Mouse (Mus musculus) cerebellum, adult 11-12 months (tissue): ENCODE measurements at regions not wholly inside any gene's neighbourhood (a gene's known extent, or its start where the extent isn't known, plus 50 kb on each side); places are given as distances from the start of the nearest gene placed in this dataset.
A peak's percentile ranks its signal among the peaks of the same experiment; 100 is the strongest.
"Not testable (repeated sequence)": the region's sequence is repeated elsewhere in the genome, so short reads cannot be mapped to it uniquely, and the experiment has no call there.

Source experiments
- DNase-seq: peaks from one replicate; pipeline ENCODE4 v3.0.0; 2022

- DNase-seq: peak; percentile 80
Measured at GRCm38 (mm10) chr11:114483823-114484667, 184.3 kb upstream of the Rpl38 start.

DNA sequence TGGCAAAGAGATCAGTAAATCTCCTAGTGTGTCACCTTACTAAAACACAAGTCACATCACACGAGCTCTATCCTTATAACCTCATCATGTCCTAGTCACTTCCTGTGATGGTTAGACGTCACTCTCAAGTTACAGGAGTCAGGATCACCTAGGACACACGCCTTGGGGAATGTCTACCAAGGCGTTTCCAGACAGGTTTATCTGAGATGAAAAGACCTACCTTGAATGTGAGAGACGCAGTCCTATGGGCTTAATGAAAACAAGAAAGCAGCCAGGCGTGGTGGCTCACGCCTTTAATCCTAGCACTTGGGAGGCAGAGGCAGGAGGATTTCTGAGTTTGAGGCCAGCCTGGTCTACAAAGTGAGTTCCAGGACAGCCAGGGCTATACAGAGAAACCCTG is 185.0 kb upstream of the Rpl38 start:
- DNase-seq: not testable (repeated sequence)

DNA sequence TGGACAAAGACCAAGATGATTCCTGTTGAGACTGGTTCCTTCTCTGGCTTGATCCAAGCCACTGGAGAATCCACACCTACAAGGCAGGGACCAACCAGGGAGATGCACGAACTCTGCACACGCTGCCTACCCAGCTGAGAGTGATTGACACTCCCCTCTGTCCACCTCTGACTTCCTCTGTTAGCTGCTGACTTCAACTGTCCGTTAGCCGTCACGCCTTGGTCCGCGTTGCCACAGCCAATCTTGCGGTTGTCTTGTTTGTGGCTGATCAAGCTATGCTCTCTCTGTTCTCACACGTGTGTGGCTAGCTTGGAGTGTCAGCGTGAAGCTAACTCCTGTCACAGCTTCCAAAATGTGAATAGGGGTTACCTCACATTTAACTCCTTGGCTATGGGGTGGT is 186.3 kb upstream of the Rpl38 start:
- DNase-seq: no peak

- no peak for DNase-seq
Measured at GRCm38 (mm10) chr11:114481037-114481436, 187.3 kb upstream of the Rpl38 start.

- DNase-seq: peak; percentile 80
Measured at GRCm38 (mm10) chr11:114480119-114480540, 188.2 kb upstream of the Rpl38 start.

DNA sequence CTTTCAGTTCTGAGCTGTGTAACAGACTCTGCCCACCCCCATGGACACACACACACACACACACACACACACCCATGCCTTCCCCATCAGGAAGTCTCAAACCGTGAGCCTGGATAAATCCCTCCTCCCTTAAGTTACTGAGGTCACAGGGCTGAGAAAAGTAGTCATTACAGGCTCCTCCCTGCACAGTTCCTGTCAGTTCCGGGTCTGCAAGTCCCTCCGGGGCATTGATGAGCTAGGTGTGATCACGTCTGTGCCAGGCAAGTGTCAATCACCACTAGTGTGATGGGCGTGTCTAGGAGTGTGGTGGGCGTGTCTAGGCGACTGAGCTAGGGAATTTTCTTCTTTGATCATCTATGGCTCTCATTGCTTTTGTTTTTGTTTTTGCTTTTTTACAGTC is 189.6 kb upstream of the Rpl38 start:
- DNase-seq: no peak

DNA sequence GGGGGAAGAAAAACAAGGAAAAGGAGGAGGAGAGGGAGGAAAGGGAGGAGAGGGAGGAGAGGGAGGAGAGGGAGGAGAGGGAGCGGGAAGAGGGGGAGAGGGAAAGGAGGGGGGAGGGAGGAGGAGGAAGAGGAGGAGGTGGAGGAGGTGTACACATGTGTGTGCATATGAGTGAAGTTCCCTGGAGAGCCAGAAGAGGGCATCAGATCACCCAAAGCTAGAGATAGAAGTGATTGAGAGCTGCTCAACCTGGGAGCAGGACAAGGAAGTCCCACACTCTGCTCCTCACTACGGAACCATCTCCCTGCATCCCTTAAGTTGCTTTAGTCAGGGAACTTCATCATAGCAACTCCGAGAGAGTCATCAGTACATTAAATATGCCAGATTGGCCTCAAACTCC is 191.0 kb upstream of the Rpl38 start:
- DNase-seq: peak; percentile 65

- no peak for DNase-seq
Measured at GRCm38 (mm10) chr11:114472501-114473260, 195.6 kb upstream of the Rpl38 start.

DNA sequence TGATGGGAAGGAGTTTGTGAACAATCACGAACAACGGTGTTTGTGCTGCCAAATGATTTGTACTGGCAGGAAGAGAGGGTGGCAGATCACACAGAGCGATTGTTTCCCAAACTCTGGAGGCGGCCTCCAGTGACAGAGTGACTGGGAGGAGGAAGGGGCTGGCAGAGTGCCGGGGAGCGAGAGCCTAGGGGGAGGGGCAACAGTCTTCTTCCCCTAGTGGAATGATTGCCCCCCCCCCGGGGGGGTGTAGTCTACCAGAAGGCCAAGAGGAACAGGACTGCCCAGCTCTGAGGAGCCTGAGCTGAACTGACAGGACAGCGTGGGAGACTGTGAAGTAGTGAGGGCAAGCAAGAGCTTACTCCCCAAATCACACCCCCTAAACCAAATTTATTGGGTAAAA is 199.9 kb upstream of the Rpl38 start:
- peak; percentile 65 for DNase-seq

- peak; percentile 56 for DNase-seq
Measured at GRCm38 (mm10) chr11:114467803-114468202, 200.5 kb upstream of the Rpl38 start.

GRCm38 (mm10) chr11:114465486-114465885 is 202.8 kb upstream of the Rpl38 start:
- DNase-seq: no peak

DNA sequence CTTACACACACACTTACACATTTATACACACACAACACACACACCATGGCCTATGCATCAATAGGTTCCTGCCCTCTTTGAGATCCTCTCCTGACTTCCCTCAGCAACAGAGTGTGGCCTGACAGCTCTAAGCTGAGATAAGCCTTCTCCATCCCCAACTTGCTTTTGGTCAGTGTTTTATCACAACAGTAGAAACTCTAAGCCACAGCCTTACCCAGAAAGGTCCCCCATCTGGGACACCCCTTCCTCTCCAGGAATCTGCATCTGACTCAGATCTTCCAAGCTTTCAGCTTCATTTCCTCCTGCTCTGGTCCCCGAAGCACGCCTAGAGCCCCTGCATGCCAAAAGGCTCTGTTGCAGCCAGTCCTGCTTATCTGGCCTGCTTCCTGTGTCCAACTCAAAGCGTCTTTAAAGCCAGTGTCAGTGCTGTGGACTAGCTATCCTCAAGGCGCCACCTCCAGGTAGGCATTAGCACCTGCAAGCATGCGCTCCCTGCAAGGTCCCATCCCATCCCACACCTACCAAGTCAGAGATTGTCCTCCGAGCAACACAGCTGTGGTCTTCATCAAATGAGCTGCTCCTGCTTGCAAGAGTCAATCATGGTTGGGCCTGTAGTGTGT is 205.5 kb upstream of the Rpl38 start:
- peak; percentile 66 for DNase-seq

DNA sequence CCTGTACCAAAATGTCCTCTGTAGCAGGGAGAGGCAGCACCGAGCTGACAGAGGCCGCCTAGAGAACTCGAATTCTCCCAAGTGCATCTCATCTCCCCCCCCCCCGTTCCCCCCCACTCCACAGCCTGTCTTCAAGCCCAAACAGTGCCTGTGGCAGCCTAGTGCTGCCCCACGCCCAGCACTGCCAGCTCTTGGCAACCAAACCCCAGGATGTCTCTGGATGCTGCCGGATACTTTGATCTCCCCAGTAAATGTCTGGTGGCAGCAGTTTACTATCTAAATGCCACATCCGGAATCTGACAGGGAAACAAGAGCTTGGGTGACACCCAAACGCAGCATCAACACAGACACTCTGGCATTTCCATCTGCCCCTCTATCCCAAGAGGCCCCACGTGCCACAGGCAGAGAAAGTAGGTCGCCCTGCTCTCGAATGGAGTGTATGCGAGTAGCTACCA is 213.4 kb upstream of the Rpl38 start:
- DNase-seq: peak; percentile 80

- peak; percentile 89 for DNase-seq
Measured at GRCm38 (mm10) chr11:114448776-114449401, 219.4 kb upstream of the Rpl38 start.

DNA sequence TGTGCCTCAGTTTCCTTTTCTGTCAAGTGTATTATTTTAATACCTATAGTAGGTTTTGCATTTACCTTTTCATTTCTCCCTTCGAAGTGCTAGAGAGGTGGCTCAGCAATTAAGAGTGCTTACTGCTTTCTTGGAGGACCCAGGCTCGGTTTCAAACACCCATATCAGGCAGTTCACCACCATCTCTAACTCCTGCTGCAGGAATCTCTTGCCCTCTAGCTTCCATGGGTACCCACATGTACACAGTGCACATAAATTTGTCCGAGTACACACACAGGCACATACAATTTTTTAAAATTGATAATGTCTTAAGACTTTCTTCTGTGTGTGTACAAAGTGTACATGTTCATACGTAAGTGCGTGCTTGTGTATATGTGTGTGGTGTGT is 220.9 kb upstream of the Rpl38 start:
- no peak for DNase-seq

DNA sequence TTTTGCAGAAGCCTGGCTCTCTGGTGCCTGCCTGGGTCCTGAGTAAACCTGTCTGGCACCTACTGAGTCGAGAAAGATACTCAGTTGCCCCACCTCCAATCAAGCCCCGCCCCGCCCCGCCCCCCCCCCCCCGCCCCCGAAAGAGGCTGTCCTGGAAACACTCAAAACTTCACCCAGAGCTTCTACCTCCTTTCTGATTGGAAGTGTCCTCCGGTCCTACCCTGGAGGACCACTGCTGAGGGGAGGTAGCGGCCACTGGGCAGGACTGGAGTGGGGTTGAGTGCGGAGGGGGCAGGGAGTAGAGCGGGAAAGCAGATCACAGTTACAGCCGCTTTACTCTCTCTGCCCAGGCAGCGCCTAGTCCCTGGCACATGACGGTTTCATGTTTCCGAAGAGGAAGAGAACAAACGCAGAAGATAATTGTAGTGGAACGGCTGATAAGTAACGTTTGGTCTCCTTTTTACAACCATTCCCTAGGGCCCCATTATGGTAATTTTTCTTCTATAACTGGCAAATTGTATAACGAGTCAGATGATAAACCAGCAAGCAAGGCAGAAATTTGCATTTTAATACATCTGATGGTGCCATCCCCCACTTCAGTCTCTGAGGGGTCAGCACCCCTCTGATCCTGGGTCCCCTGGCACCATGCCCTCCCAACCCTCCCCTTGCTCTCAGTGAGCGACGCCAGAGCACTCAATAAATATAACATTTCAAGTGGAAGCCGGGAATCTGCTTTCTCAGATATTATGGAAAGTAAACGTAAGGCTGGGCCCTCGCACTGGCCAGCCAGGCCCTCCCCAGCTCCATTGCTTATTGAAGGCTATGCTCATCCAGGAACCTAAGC is 221.5 kb upstream of the Rpl38 start:
- DNase-seq: no peak

- no peak for DNase-seq
Measured at GRCm38 (mm10) chr11:114446075-114446616, 222.2 kb upstream of the Rpl38 start.

DNA sequence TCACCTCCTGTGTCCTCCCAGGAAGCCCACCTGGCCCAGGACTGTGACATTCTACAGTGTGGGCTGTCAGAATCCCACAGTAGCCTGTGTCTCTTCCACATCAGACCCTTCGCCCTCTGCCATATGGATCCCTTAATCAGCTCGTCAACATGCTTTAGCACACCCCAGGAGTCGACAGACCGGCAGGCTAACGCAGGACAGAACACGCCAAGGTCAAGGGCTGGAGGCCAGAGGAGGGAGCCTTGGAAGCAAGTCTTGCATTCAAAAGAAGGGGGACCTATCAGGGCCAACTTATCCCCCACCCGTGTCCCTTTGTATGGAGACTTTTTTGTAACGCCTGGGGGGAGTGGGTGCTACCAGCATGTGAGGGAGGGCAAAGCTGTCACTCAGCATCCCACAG is 224.1 kb upstream of the Rpl38 start:
- DNase-seq: no peak

DNA sequence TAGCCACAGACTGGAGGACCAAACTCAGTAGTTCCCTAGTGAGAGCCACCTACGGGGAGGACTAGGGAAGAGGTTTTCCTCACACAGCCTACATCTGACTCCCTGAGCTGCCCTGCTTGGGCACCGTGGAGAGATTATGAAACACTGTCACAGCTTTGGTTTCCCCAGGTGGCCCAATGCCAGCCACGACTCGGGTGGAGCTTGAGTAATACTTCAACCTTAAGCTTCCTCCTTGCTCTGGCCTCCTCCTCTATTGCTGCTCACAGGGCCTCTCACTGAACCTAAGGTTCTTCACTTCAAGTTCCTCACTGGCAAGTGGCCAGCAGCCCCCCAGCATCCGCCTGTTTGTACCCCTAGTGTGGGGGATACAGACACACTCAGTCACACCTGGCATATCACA is 224.9 kb upstream of the Rpl38 start:
- DNase-seq: no peak

DNA sequence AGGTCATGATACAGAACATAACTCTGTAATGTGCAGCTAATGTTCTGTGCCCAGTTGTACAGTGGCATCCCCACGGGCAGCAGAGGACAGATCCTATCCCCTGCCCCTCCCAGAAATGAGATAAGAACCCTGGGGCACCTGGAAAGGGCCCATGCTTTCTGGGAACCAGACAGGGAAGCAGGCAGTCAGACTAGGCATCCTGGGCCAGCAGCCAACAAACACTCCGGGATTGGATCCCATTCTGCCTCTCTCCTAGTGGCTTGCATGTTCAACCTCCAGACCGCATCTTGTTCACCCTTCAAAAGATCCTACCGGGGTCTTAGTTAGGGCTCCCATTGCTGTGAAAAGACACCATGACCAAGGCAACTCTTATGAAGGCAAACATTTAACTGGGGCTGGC is 229.0 kb upstream of the Rpl38 start:
- peak; percentile 42 for DNase-seq

DNA sequence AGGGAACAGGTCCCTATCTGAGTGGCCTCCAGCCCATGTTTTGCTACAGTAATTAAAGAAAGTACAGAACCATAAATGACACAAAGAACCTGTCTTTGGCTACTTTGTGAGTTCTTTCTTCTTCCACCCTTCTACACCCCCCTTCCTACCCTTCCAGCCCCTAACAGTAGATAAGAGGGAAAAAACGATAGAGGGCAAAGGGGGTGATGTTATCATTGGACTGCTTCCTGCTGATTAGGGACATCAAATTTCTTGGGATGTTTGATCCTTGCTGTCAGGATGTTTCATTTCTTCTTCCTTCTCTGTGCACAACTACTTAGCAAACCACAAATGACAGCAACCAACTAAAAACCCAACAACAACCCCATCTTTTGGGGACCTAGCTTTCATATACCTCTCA is 232.5 kb upstream of the Rpl38 start:
- DNase-seq: no peak

DNA sequence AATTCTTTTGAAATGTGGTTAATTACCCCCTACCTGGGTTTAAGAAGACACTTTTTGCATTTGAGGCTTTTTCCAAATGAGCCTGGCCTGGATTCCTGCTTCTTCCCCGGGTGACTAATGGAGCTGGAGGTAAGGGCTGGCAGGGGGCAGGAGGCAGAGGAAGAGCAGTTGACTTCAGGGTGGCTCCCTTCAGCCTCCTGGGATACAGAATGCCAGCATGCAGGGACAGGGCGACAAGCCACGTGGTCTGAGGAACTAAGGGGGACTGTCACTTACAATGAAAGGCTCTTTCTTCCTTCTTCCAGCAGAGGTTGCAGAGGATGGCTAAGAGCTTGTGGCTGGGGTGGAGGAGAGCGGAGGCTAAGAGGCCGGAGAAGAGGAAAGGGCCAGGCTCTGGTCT is 234.8 kb upstream of the Rpl38 start:
- no peak for DNase-seq
